Mouse (Mus musculus) gonadal fat pad, adult 2 months (tissue): ENCODE measurements around the gene Olfr774. TPM values are rescaled to one million over a fixed set of nuclear protein-coding genes. Genes with fewer than 3 reads are reported as not detected.
"Not testable (repeated sequence)": the region's sequence is repeated elsewhere in the genome, so short reads cannot be mapped to it uniquely, and the experiment has no call there.

ENCODE experiments used
- DNase-seq: peaks from one replicate; pipeline ENCODE4 v3.0.0-alpha.2; 2012; ENCODE audit warnings: low read depth
- polyA plus RNA-seq: library from polyadenylated mRNA; depleted of rRNA; stranded (reverse); fragments of >200 nt; gene quantifications from 2 replicates; pipeline ENCODE4 v1.2.3, GENCODE M21; 2012; rRNA removed

Olfr774 gene
- polyA plus RNA-seq, result not detected in 2 replicates

- no peak for DNase-seq
These were observed at the start of gene Olfr774 for GRCm38 (mm10) chr10:129235904-129236303. TSS of gene Olfr774 (plus strand) at chr10:129236204.

DNA sequence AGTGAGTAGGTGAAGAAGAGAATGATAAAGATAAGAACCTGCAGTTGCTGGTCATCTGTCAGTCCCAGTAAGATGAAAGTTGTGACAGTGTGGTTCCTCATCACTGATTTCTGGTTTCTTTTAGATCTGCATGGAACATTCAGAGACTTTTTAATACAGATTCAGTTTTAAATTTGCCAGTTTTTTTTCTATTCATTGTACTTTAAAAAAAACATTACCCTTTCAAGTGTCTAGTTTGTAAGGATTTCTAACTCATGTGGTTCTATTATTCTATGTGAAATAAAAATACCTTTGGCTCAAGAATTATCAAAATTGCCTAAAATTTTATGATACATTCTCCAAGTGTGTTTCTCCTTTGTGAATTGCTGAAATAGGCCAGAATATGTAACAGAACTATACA lies 48.7 kb upstream of the Olfr774 start, which contains the start of gene Olfr773:
Gene Olfr773 (minus strand): TSS at position 101 of the 400 bp plus-strand sequence.
- DNase-seq, result not testable (repeated sequence)

DNA sequence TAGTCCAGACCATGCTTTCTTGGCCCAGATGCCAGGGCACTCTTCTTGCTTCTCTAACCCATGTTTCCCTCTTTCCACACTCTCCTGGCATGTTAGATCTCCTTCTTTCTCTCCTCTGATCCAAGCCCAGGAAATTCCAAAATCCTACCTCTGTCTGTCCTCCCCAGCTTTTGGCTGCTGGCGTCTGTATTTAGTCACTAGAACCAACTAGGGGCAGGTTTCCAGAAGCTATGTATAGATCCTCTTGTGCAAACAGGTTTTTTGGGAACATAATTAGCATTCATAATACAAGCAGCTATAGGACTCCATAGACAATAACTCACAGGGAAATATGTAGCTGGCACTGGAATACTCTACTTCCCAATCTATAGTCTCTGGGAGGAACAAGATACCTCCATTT lies 5.3 kb upstream of the Olfr774 start:
- no peak for DNase-seq

DNA sequence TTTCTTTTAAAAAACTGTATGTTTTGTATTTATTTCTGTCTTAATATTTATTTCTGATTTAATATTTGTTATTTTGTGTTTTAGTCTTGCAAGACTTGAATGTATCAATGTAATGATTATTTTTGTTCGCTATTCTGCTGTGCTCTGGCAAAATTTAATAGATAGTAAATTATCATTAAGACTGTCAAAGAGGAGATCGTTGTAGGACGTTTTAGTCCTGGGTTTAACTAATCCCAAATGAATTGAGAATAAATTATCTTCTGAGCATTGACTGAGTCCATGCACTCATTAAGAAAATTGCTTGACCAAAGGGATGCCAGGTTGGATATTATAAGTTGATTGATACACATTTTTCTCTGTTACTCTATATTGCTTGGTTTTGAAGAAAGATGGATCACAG lies 12.1 kb downstream of the Olfr774 start, which contains the start of gene Olfr775:
Gene Olfr775 (plus strand): TSS at position 301 of the 400 bp plus-strand sequence.
- DNase-seq, result no peak

- no peak for DNase-seq
These were observed 22.8 kb downstream of the Olfr774 start, which contains the start of gene Olfr776 for GRCm38 (mm10) chr10:129258827-129259226. TSS of gene Olfr776 (plus strand) at chr10:129259127.

GRCm38 (mm10) chr10:129271081-129271535 lies 35.1 kb downstream of the Olfr774 start, which contains the start of gene Olfr777:
TSS of gene Olfr777 (minus strand) at chr10:129271485.
- no peak for DNase-seq

Other genes starting within 250 kb of the Olfr774 start
- gene Olfr9, start 246.8 kb upstream of the Olfr774 start, polyA plus RNA-seq, result not detected in 2 replicates
- not detected in 2 replicates for gene Olfr763, start 225.4 kb upstream of the Olfr774 start, polyA plus RNA-seq
- not detected in 2 replicates for gene Olfr764-ps1, start 196.3 kb upstream of the Olfr774 start, polyA plus RNA-seq
- gene Olfr765, start 186.2 kb upstream of the Olfr774 start, polyA plus RNA-seq, result not detected in 2 replicates
- gene Olfr766-ps1, start 167.2 kb upstream of the Olfr774 start, polyA plus RNA-seq, result not detected in 2 replicates
- gene Olfr767, start 153.3 kb upstream of the Olfr774 start, polyA plus RNA-seq, result not detected in 2 replicates
- not detected in 2 replicates for gene Olfr768, start 136.8 kb upstream of the Olfr774 start, polyA plus RNA-seq
- not detected in 2 replicates for gene Olfr769, start 118.3 kb upstream of the Olfr774 start, polyA plus RNA-seq
- not detected in 2 replicates for gene Olfr770, start 97.2 kb upstream of the Olfr774 start, polyA plus RNA-seq
- not detected in 2 replicates for gene Olfr771, start 71.5 kb upstream of the Olfr774 start, polyA plus RNA-seq
- gene Olfr772, start 58.3 kb upstream of the Olfr774 start, polyA plus RNA-seq, result not detected in 2 replicates
- gene Olfr773, start 48.8 kb upstream of the Olfr774 start, polyA plus RNA-seq, result not detected in 2 replicates
- not detected in 2 replicates for gene Olfr775, start 12.2 kb downstream of the Olfr774 start, polyA plus RNA-seq
- not detected in 2 replicates for gene Olfr776, start 22.9 kb downstream of the Olfr774 start, polyA plus RNA-seq
- gene Olfr777, start 35.3 kb downstream of the Olfr774 start, polyA plus RNA-seq, result not detected in 2 replicates
- not detected in 2 replicates for gene Olfr780, start 81.9 kb downstream of the Olfr774 start, polyA plus RNA-seq
- gene Olfr781, start 92.7 kb downstream of the Olfr774 start, polyA plus RNA-seq, result not detected in 2 replicates
- gene Olfr782, start 112.6 kb downstream of the Olfr774 start, polyA plus RNA-seq, result not detected in 2 replicates
- gene Olfr784, start 147.9 kb downstream of the Olfr774 start, polyA plus RNA-seq, result 0.03 and 0.05 TPM in 2 replicates
- gene Olfr785, start 169.2 kb downstream of the Olfr774 start, polyA plus RNA-seq, result not detected in 2 replicates
- gene Olfr786, start 191.1 kb downstream of the Olfr774 start, polyA plus RNA-seq, result not detected in 2 replicates
- not detected in 2 replicates for gene Olfr787, start 225.7 kb downstream of the Olfr774 start, polyA plus RNA-seq
- not detected in 2 replicates for gene Olfr788, start 234.8 kb downstream of the Olfr774 start, polyA plus RNA-seq
- not detected in 2 replicates for gene Olfr789, start 248.5 kb downstream of the Olfr774 start, polyA plus RNA-seq